Mouse (Mus musculus) cortical plate, adult 2 months (tissue): ENCODE measurements around the gene Ptpn11. TPM values are rescaled to one million over a fixed set of nuclear protein-coding genes. Genes with fewer than 3 reads are reported as not detected.
A peak's percentile ranks its signal among the peaks of the same experiment; 100 is the strongest.

ENCODE experiments used
- H3K27ac ChIP-seq: fragments of 200-500 bp; 2 replicates; pipeline ENCODE4 v1.5.1; 2012; ENCODE audit warnings: low read length, control low read depth, inconsistent platforms; ENCODE audit not compliant: insufficient read depth
- H3K4me1 ChIP-seq: fragments of 200-500 bp; 2 replicates; pipeline ENCODE4 v1.6.1; 2011; ENCODE audit warnings: low read length; ENCODE audit not compliant: control insufficient read depth, insufficient read depth
- H3K4me3 ChIP-seq: fragments of 200-500 bp; 2 replicates; pipeline ENCODE4 v1.5.1; 2011; ENCODE audit warnings: mild to moderate bottlenecking, low read length, control low read depth; ENCODE audit not compliant: insufficient read depth
- CTCF ChIP-seq: fragments of 200-500 bp; IDR thresholded peaks from 2 replicates; pipeline ENCODE4 v1.5.1; 2011; ENCODE audit warnings: mild to moderate bottlenecking, control low read depth, low read length; ENCODE audit not compliant: insufficient read depth; ENCODE audit errors: extremely low read depth
- POLR2A ChIP-seq: fragments of 200-500 bp; IDR thresholded peaks from 2 replicates; pipeline ENCODE4 v1.6.1; 2011; ENCODE audit warnings: mild to moderate bottlenecking, low read length, control low read depth; ENCODE audit not compliant: insufficient read depth; ENCODE audit errors: extremely low read depth
- polyA plus RNA-seq: library from polyadenylated mRNA; depleted of rRNA; stranded (reverse); fragments of >200 nt; gene quantifications from 2 replicates; pipeline ENCODE4 v1.2.3, GENCODE M21; 2012

Gene Ptpn11
- polyA plus RNA-seq, 1 experiment = 64.6 TPM

- H3K4me3 ChIP-seq = no peak overlapping the region
- TF ChIP-seq CTCF (no peak), POLR2A (no peak)
- H3K27ac ChIP-seq = no peak overlapping the region
- H3K4me1 ChIP-seq = peaks cover 2% of the 10 kb centered on the region; the same call in 1 of the 2 replicates
Measured at GRCm38 (mm10) chr5:121202467-121202866, 11.3 kb upstream of the Ptpn11 start.

- Histone ChIP-seq H3K4me1 (peaks cover 2% of the 10 kb centered on the region; the same call in 1 of the 2 replicates), H3K27ac (no peak overlapping the region), H3K4me3 (no peak overlapping the region)
- TF ChIP-seq CTCF = no peak
Measured at GRCm38 (mm10) chr5:121201739-121202138, 10.5 kb upstream of the Ptpn11 start.

GRCm38 (mm10) chr5:121198376-121198775 lies 7.2 kb upstream of the Ptpn11 start:
- Histone ChIP-seq H3K4me3 (no peak overlapping the region), H3K4me1 (no peaks in the 10 kb centered on the region), H3K27ac (no peak overlapping the region)
- no peak for TF ChIP-seq POLR2A
- TF ChIP-seq CTCF = no peak

GRCm38 (mm10) chr5:121197337-121197736 lies 6.1 kb upstream of the Ptpn11 start:
- Histone ChIP-seq H3K4me3 (no peak overlapping the region), H3K4me1 (no peaks in the 10 kb centered on the region), H3K27ac (no peak overlapping the region)
- TF ChIP-seq POLR2A (no peak), CTCF (no peak)

GRCm38 (mm10) chr5:121196764-121197163 lies 5.6 kb upstream of the Ptpn11 start:
- TF ChIP-seq CTCF (no peak), POLR2A (no peak)
- Histone ChIP-seq H3K27ac (no peak overlapping the region), H3K4me3 (no peak overlapping the region), H3K4me1 (no peaks in the 10 kb centered on the region)

- Histone ChIP-seq H3K27ac (no peak overlapping the region), H3K4me3 (no peak overlapping the region), H3K4me1 (peaks cover 5% of the 10 kb centered on the region)
- TF ChIP-seq POLR2A = no peak
- no peak for TF ChIP-seq CTCF
Measured at GRCm38 (mm10) chr5:121194173-121194572, 3.0 kb upstream of the Ptpn11 start.

GRCm38 (mm10) chr5:121191584-121191906 lies 348 bp upstream of the Ptpn11 start:
- Histone ChIP-seq H3K27ac (peak overlapping the region; percentile 71), H3K4me3 (peak overlapping the region; percentile 71), H3K4me1 (peaks cover 7% of the 10 kb centered on the region)
- no peak for TF ChIP-seq POLR2A
- TF ChIP-seq CTCF = no peak

GRCm38 (mm10) chr5:121190210-121190835 lies 874 bp downstream of the Ptpn11 start:
- TF ChIP-seq POLR2A (no peak), CTCF (no peak)
- H3K4me3 ChIP-seq = peak overlapping the region; percentile 71
- H3K4me1 ChIP-seq = peaks cover 12% of the 10 kb centered on the region
- H3K27ac ChIP-seq = peak overlapping the region; percentile 79; the same call in 1 of the 2 replicates

- TF ChIP-seq POLR2A (no peak), CTCF (no peak)
- Histone ChIP-seq H3K27ac (peak overlapping the region; percentile 2; the same call in 1 of the 2 replicates), H3K4me3 (peak overlapping the region; percentile 3; the same call in 1 of the 2 replicates), H3K4me1 (peaks cover 19% of the 10 kb centered on the region)
Measured at GRCm38 (mm10) chr5:121189182-121189581, 2.0 kb downstream of the Ptpn11 start.

- no peak overlapping the region for H3K4me3 ChIP-seq
- TF ChIP-seq CTCF (no peak), POLR2A (no peak)
- H3K27ac ChIP-seq = peak overlapping the region; percentile 30
- peaks cover 21% of the 10 kb centered on the region for H3K4me1 ChIP-seq
Measured at GRCm38 (mm10) chr5:121188265-121188664, 2.9 kb downstream of the Ptpn11 start.

GRCm38 (mm10) chr5:121187580-121188001 lies 3.6 kb downstream of the Ptpn11 start:
- Histone ChIP-seq H3K4me1 (peaks cover 21% of the 10 kb centered on the region), H3K4me3 (no peak overlapping the region), H3K27ac (peak overlapping the region; percentile 79)
- TF ChIP-seq POLR2A (no peak), CTCF (no peak)
